Mouse (Mus musculus): Measurements from ENCODE around the gene Ric1.
A peak's percentile ranks its signal among the peaks of the same experiment; 100 is the strongest.

- TF ChIP-seq CTCF (IDR thresholded peaks at IDR 0.05; ENCODE audit: low read depth, low read length) = peak; percentile 80
- no peak for TF ChIP-seq TAL1 (conservative IDR thresholded peaks at IDR 0.05; ENCODE audit: low read depth, low read length)
- TF ChIP-seq GATA1 (IDR thresholded peaks at IDR 0.05; ENCODE audit: borderline replicate concordance, low read length) = no peak
- TF ChIP-seq POLR2AphosphoS5 (IDR thresholded peaks at IDR 0.05; ENCODE audit: insufficient replicate concordance, low read depth, low read length) = no peak
These were observed 125.8 kb downstream of the Ric1 start, which contains the start of gene Ermp1 for GRCm38 (mm10) chr19:29647651-29648549.
